Comparison of ENCODE assay signal across 8 mouse cellular contexts in the genomic region with DNA sequence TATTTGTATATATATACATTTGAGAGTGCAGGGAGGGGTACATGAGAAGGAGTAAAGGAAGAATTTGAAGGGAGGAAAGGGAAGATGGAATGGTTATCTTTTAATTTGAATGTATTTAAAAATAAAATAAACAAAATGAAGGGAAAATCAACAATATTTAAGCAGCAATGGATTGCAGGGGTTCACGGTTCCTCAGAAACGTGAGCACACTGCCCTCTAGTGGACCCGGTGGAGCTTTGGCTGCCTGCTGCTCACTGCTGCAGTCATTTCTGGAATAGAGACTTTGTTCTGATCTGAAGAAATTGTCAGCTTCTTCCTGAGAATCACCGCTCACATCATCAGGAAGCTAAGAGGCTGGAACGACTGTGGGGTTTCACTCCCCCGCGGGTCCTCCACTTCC. TPM values are rescaled to one million over a fixed set of nuclear protein-coding genes. Genes with fewer than 3 reads are reported as not detected.
DNase-seq lines count a peak whose midpoint lies in the region; ATAC-seq and TF ChIP-seq lines count a peak whose summit lies in the region.

No protein-coding gene starts in this region.

- WGBS in liver, postnatal 0 days (ENCODE audit: insufficient replicate concordance) = 26% methylated on average over 5 of the region's 7 CpGs
- 36% methylated on average over 5 of the region's 7 CpGs for WGBS in stomach, postnatal 0 days

- peak; percentile 62 for TF ChIP-seq CTCF in liver, postnatal 0 days (IDR thresholded peaks at IDR 0.05; ENCODE audit: low read depth)
- peak; percentile 76 for TF ChIP-seq CTCF in stomach, postnatal 0 days (IDR thresholded peaks at IDR 0.05; ENCODE audit: low read depth)

- H3K9me3 ChIP-seq in liver, postnatal 0 days (ENCODE audit: low read length) = no peaks in the 10 kb centered on the region
- no peaks in the 10 kb centered on the region for H3K9me3 ChIP-seq in stomach, postnatal 0 days (ENCODE audit: control insufficient read depth, low read length)

- no peaks in the 10 kb centered on the region for H3K27me3 ChIP-seq in liver, postnatal 0 days (ENCODE audit: insufficient read depth, low read length)
- no peaks in the 10 kb centered on the region for H3K27me3 ChIP-seq in stomach, postnatal 0 days (ENCODE audit: control insufficient read depth, insufficient read depth, low read length)

- H3K9ac ChIP-seq in liver, postnatal 0 days (replicated peaks) = no peak overlapping the region
- no peak overlapping the region for H3K9ac ChIP-seq in stomach, postnatal 0 days (ENCODE audit: low read length)

- peak; percentile 17 for DNase-seq in gastrocnemius, postnatal 10 days
- DNase-seq in gastrocnemius, postnatal 25 days = no peak
- peak; percentile 30 for DNase-seq in right cerebral cortex, postnatal 14 days
- no peak for DNase-seq in right cerebral cortex, postnatal 25 days
- DNase-seq in c-Kit-positive CD71-positive TER-119-positive erythroid progenitor cells, embryonic 14.5 days (ENCODE audit: low spot score) = peak; percentile 18
- DNase-seq in liver, postnatal 0 days = peak; percentile 43
- DNase-seq in stomach, postnatal 0 days (ENCODE audit: low spot score) = peak; percentile 40
- no peak for DNase-seq in cerebellum, adult 9-11 months

- no peak overlapping the region for H3K27ac ChIP-seq in liver, postnatal 0 days (ENCODE audit: low read depth)
- no peak overlapping the region for H3K27ac ChIP-seq in stomach, postnatal 0 days (replicated peaks)

- ATAC-seq in liver, postnatal 0 days = no peak
- no peak for ATAC-seq in stomach, postnatal 0 days (ENCODE audit: low FRiP score, low TSS enrichment)

- no peaks in the 10 kb centered on the region for H3K4me1 ChIP-seq in liver, postnatal 0 days (ENCODE audit: insufficient read depth)
- no peaks in the 10 kb centered on the region for H3K4me1 ChIP-seq in stomach, postnatal 0 days (replicated peaks; ENCODE audit: control insufficient read depth, insufficient read depth)

- H3K36me3 ChIP-seq in liver, postnatal 0 days (replicated peaks; ENCODE audit: insufficient read depth, low read length) = no peaks in the 10 kb centered on the region
- H3K36me3 ChIP-seq in stomach, postnatal 0 days (ENCODE audit: control insufficient read depth, insufficient read depth, low read length) = no peaks in the 10 kb centered on the region

- H3K4me3 ChIP-seq in liver, postnatal 0 days (ENCODE audit: low read depth, low read length) = no peak overlapping the region
- no peak overlapping the region for H3K4me3 ChIP-seq in stomach, postnatal 0 days (ENCODE audit: low read depth, low read length)

- no peak for TF ChIP-seq EP300 in liver, postnatal 0 days (IDR thresholded peaks at IDR 0.05; ENCODE audit: low read depth)
- TF ChIP-seq EP300 in stomach, postnatal 0 days (optimal IDR thresholded peaks at IDR 0.05) = no peak

- no peak overlapping the region for H3K4me2 ChIP-seq in liver, postnatal 0 days (ENCODE audit: low read depth, low read length)
- no peak overlapping the region for H3K4me2 ChIP-seq in stomach, postnatal 0 days (replicated peaks; ENCODE audit: low read depth)

RNA-seq across cellular contexts. Expression of a gene that starts 28.5 kb away (rescaled TPM):
- 100 to 1,000 TPM; 371 to 383 TPM for total RNA-seq in gastrocnemius, postnatal 10 days (2021)
- total RNA-seq in gastrocnemius, postnatal 25 days (2021) = 100 to 1,000 TPM; 393 to 551 TPM
- 0.06 and 0.67 TPM in 2 replicates for polyA plus RNA-seq in liver, postnatal 0 days (2015; fragmentation: Nextera tagmentation; extraction: Ambion mirVana)
- polyA plus RNA-seq in stomach, postnatal 0 days (2015; fragmentation: Nextera tagmentation; extraction: Ambion mirVana) = 0.08 and 0.17 TPM in 2 replicates

Comparison
In these comparisons a context has a peak if more than half of its experiments do, and no peak if none do; other contexts are left out.
1. DNase-seq: peak in gastrocnemius, postnatal 10 days (single experiment), right cerebral cortex, postnatal 14 days (single experiment), c-Kit-positive CD71-positive TER-119-positive erythroid progenitor cells, embryonic 14.5 days (single experiment), liver, postnatal 0 days (single experiment) and stomach, postnatal 0 days (single experiment); none in gastrocnemius, postnatal 25 days (single experiment), right cerebral cortex, postnatal 25 days (single experiment) and cerebellum, adult 9-11 months (single experiment).